In the genomic region with DNA sequence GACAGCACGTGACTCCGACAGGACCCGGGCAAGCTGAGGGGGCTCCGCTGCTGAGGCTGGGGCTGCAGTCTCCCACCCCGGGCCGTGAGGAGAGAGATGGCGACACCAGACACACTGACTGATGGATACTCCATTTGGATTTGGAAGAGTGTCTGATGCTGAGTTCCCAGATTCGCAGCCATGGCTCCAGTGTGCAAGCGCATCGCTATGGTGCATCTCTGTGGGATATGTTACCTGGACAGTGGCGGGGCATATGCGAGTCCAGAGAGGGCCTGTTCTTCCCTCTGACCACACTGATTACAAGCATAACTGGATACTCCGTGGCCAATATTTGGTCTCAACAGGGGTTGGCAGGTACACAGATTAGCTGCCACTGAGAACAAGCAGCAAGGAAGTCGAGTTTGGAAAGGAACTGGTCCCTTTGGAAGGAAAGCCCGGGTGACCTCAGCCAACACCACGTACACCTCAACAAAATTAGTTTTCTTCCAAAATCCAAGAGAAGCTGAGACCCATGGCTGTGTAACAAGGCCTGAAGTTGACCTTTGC, we compare ENCODE assay signal across 34 mouse cellular contexts. TPM values are rescaled to one million over a fixed set of nuclear protein-coding genes. Genes with fewer than 3 reads are reported as not detected.
A peak's percentile ranks its signal among the peaks of the same experiment; 100 is the strongest.
DNase-seq lines count a peak whose midpoint lies in the region; ATAC-seq lines count a peak whose summit lies in the region.
"Had no signal": no experiment of that assay in that cellular context is flagged by ENCODE, and none has a peak within 500 bp of the region (broad histone marks: within the 10 kb centered on the region; RNA-seq: fewer than 3 reads in every experiment).

No protein-coding gene starts in this region.

- DNase-seq in cerebellum, postnatal 4 days (ENCODE audit: low spot score in 2 of 2): no peak
- peak; percentile 13 for DNase-seq in urinary bladder, adult 2 months (ENCODE audit: low spot score)
- DNase-seq in urinary bladder, adult 18-20 months (ENCODE audit: low spot score in 2 of 2): no peak
- peak; percentile 68 for DNase-seq in cerebellum, adult 9-10 months
- no peak for DNase-seq in spleen, adult 12 weeks (ENCODE audit: low spot score)
- no peak for DNase-seq in thymus, postnatal 4 days
- DNase-seq in right cerebral cortex, postnatal 4 days: no peak
- DNase-seq: adrenal gland, adult 2 months; embryo, embryonic 11 days; gastrocnemius, adult 2 months; gastrocnemius, postnatal 36 days; heart, adult 2 months; heart, postnatal 10 days; kidney, adult 18-20 months; kidney, postnatal 36 days; liver, postnatal 0 days; lung, postnatal 36 days; retina, postnatal 1 day; right cerebral cortex, postnatal 14 days; spleen, adult 18-20 months; thymus, postnatal 25 days had no signal

- peak; percentile 72 for ATAC-seq in cerebellum, adult (ENCODE audit: insufficient number of reproducible peaks, low FRiP score, low TSS enrichment)
- ATAC-seq: forebrain, embryonic 16.5 days; liver, embryonic 12.5 days; liver, postnatal 0 days; midbrain, embryonic 13.5 days had no signal

RNA-seq across cellular contexts. Expression of gene Ccdc175, which starts 38.8 kb away (rescaled TPM):
- polyA plus RNA-seq in urinary bladder, adult 2 months (2012; rRNA removed): not detected in 2 replicates
- polyA plus RNA-seq: adrenal gland, adult 2 months; C2C12; embryonic facial prominence, embryonic 12.5 days; forebrain, embryonic 16.5 days; heart, adult 2 months; heart, embryonic 13.5 days; hindbrain, embryonic 15.5 days; intestine, embryonic 14.5 days; kidney, embryonic 16.5 days; limb, embryonic 14.5 days; liver, embryonic 12.5 days; liver, postnatal 0 days; lung, embryonic 16.5 days; midbrain, embryonic 13.5 days; stomach, embryonic 16.5 days had no signal

Comparison
In these comparisons a context has a peak if more than half of its experiments do, and no peak if none do; other contexts are left out.
1. DNase-seq: peak in urinary bladder, adult 2 months (single experiment) and cerebellum, adult 9-10 months (single experiment); none in cerebellum, postnatal 4 days (0 of 2), urinary bladder, adult 18-20 months (0 of 2), spleen, adult 12 weeks (single experiment), thymus, postnatal 4 days (single experiment) and right cerebral cortex, postnatal 4 days (single experiment).